ENCODE assay signal across 8 mouse cellular contexts in the genomic region with DNA sequence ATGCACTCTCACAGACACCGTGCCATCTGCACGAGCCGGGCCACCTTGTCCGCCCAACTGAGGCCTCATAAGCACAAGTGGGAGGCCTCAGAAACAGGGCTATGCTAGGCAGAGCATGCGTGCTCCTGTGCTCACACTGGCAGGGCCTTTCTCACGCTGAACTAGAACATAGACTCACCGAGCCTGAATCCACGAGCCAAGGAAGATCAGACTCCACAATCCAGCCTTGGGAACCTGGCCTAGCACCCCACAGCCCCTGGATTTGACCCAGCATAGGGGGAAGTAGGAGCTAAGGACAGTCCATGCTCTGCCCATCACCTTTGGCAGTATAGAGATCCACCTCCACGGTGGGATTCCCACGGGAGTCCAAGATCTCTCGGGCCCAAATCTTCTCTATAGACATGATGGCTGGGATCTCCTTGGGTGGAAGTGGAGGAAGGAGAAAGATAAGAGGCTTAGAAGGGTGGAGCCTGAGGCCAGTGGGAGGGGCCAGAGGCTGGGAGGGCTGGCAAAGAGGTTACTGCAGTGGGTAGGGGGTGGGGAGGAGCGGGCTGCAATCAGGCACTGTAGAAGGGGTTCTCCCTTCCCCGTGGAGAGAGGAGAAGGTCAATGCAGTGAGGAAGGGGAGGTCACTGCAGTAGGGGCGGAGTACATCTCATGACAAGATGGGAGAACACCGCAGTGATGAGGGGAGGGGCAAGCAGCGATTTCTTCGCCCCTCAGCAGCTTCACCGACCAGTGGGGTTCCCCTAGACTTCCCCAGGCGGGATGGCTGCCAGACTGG. TPM values are rescaled to one million over a fixed set of nuclear protein-coding genes. Genes with fewer than 3 reads are reported as not detected.
DNase-seq lines count a peak whose midpoint lies in the region; ATAC-seq and TF ChIP-seq lines count a peak whose summit lies in the region.

No protein-coding gene starts in this region.

- H3K4me2 ChIP-seq in kidney, postnatal 0 days (ENCODE audit: low read length) = peak overlapping the region; percentile 91
- H3K4me2 ChIP-seq in hindbrain, embryonic 12.5 days (replicated peaks) = peak overlapping the region; percentile 87

- H3K9ac ChIP-seq in kidney, postnatal 0 days (ENCODE audit: low read depth, low read length) = 0 out of 2 replicates have a peak overlapping the region, but pooled peaks have one; percentile 67
- H3K9ac ChIP-seq in ES-E14 (ENCODE audit: insufficient read depth, low read depth, low read length, poor library complexity, severe bottlenecking) = peak overlapping the region; percentile 15
- peak overlapping the region; percentile 23; the same call in 1 of the 2 replicates for H3K9ac ChIP-seq in hindbrain, embryonic 12.5 days

- TF ChIP-seq CTCF in kidney, postnatal 0 days (IDR thresholded peaks at IDR 0.05; ENCODE audit: low read depth) = no peak

- no peaks in the 10 kb centered on the region for H3K27me3 ChIP-seq in kidney, postnatal 0 days (ENCODE audit: insufficient read depth, low read length)
- H3K27me3 ChIP-seq in hindbrain, embryonic 12.5 days = peaks cover 54% of the 10 kb centered on the region

- 31% methylated on average over 19 of the region's 19 CpGs for WGBS in kidney, postnatal 0 days
- WGBS in hindbrain, embryonic 12.5 days = 22% methylated on average over 19 of the region's 19 CpGs
- 67% methylated on average over 19 of the region's 19 CpGs for WGBS in macrophage (ENCODE audit: missing documents)

- peaks cover 24% of the 10 kb centered on the region for H3K4me1 ChIP-seq in kidney, postnatal 0 days (replicated peaks; ENCODE audit: insufficient read depth, low read length)
- peaks cover 3 to 23% of the 10 kb centered on the region in 2 experiments for H3K4me1 ChIP-seq in ES-E14 (ENCODE audit: control insufficient read depth in 2 of 2, insufficient read depth in 2 of 2, low read length in 2 of 2, poor library complexity in 1 of 2)
- H3K4me1 ChIP-seq in hindbrain, embryonic 12.5 days = peaks cover 19% of the 10 kb centered on the region

- DNase-seq in kidney, postnatal 0 days (ENCODE audit: low spot score) = no peak
- DNase-seq in kidney, postnatal 14 days = no peak
- DNase-seq in ES-E14 (ENCODE audit: low read depth, low spot score) = peak; percentile 68
- peak; percentile 84 for DNase-seq in cerebellum, adult 9-11 months
- no peak for DNase-seq in ovary, adult 18-20 months (ENCODE audit: low spot score)
- no peak for DNase-seq in kidney, adult 9 months

- peak overlapping the region; percentile 56 for H3K4me3 ChIP-seq in kidney, postnatal 0 days (replicated peaks; ENCODE audit: low read depth, low read length)
- H3K4me3 ChIP-seq in ES-E14 (ENCODE audit: insufficient read depth in 1 of 2, low read depth in 1 of 2, low read length in 2 of 2, poor library complexity in 1 of 2, severe bottlenecking in 1 of 2) = peak overlapping the region; percentile 54 to 65
- peak overlapping the region; percentile 49 for H3K4me3 ChIP-seq in hindbrain, embryonic 12.5 days
- peak overlapping the region; percentile 36; the same call in 1 of the 2 replicates for H3K4me3 ChIP-seq in macrophage (ENCODE audit: inconsistent target)

- peak overlapping the region; percentile 47; the same call in 1 of the 2 replicates for H3K27ac ChIP-seq in kidney, postnatal 0 days
- H3K27ac ChIP-seq in ES-E14 (ENCODE audit: insufficient read depth, low read depth, low read length, poor library complexity, severe bottlenecking) (no peak overlapping the region), macrophage (no peak overlapping the region)
- no peak overlapping the region for H3K27ac ChIP-seq in hindbrain, embryonic 12.5 days

- ATAC-seq in kidney, postnatal 0 days (replicated peaks; ENCODE audit: low FRiP score, low read depth) = 0 out of 2 replicates have a peak, but pooled peaks have one; percentile 40
- ATAC-seq in hindbrain, embryonic 12.5 days (ENCODE audit: low FRiP score) = no peak

- H3K36me3 ChIP-seq in kidney, postnatal 0 days (ENCODE audit: insufficient read depth, low read length) = no peaks in the 10 kb centered on the region
- H3K36me3 ChIP-seq in ES-E14 (ENCODE audit: control insufficient read depth, insufficient read depth, low read length, poor library complexity, severe bottlenecking) (no peaks in the 10 kb centered on the region), macrophage (ENCODE audit: inconsistent target) (no peaks in the 10 kb centered on the region)
- no peaks in the 10 kb centered on the region for H3K36me3 ChIP-seq in hindbrain, embryonic 12.5 days

- no peaks in the 10 kb centered on the region for H3K9me3 ChIP-seq in kidney, postnatal 0 days (replicated peaks; ENCODE audit: low read length)
- H3K9me3 ChIP-seq in ES-E14 (ENCODE audit: control insufficient read depth, insufficient read depth, low read depth, low read length) = no peaks in the 10 kb centered on the region
- no peaks in the 10 kb centered on the region for H3K9me3 ChIP-seq in hindbrain, embryonic 12.5 days (replicated peaks)

- in situ Hi-C loops in ES-E14 (cut with MboI; ENCODE audit: low sequenced_read_pairs in 2 of 2, unreplicated experiment in 2 of 2) = no loop called here

- no peaks in the 10 kb centered on the region for H3K79me2 ChIP-seq in macrophage (ENCODE audit: inconsistent target)

TF ChIP-seq in ES-E14, 5 proteins besides CTCF, POLR2A, EP300 and RAD21:
- TF ChIP-seq ZC3H11A (IDR thresholded peaks at IDR 0.05; ENCODE audit: borderline replicate concordance, low read depth, low read length) (no peak), MAFK (IDR thresholded peaks at IDR 0.05; ENCODE audit: insufficient read depth, low read depth, low read length) (no peak), CHD2 (IDR thresholded peaks at IDR 0.05; ENCODE audit: low read depth, low read length) (no peak), HCFC1 (IDR thresholded peaks at IDR 0.05; ENCODE audit: borderline replicate concordance, insufficient read depth, low read length) (no peak), ZNF384 (IDR thresholded peaks at IDR 0.05; ENCODE audit: low read depth, low read length) (no peak)
TF ChIP-seq in ES-E14: peak in this region for 0.

RNA-seq across cellular contexts. Expression of a gene that starts 1.4 kb away (rescaled TPM):
- 7.6 TPM in 2 replicates for polyA plus RNA-seq in kidney, postnatal 0 days (2015; fragmentation: Nextera tagmentation; extraction: Ambion mirVana)
- total RNA-seq in ES-E14 (2012; rRNA removed) = 10.1 and 17.9 TPM in 2 replicates
- polyA plus RNA-seq in hindbrain, embryonic 12.5 days (2016; fragmentation: Nextera tagmentation; extraction: Ambion mirVana) = 18.7 and 19.6 TPM in 2 replicates
- total RNA-seq in macrophage (2018; cell fraction: chromatin; rRNA removed) = 100 to 1,000 TPM in 25 of 26 experiments, 10 to 100 TPM in 1; 81.3 to 737 (median 196) TPM
- total RNA-seq in macrophage (2018; cell fraction: cytosol; rRNA removed) = 10 to 100 TPM in 10 of 26 experiments, 1 to 10 TPM in 16; 4.9 to 24.9 (median 9.7) TPM
- total RNA-seq in macrophage (2018; cell fraction: nucleus; rRNA removed) = 100 to 1,000 TPM in 13 of 26 experiments, 10 to 100 TPM in 13; 45.0 to 295 (median 98.8) TPM
- 4.8 to 9.6 TPM (median 6.7 TPM) in 3 replicates for polyA plus RNA-seq in macrophage (2018)

RNA-seq across cellular contexts. Expression of a gene that starts 11.4 kb away (rescaled TPM):
- 0.43 and 0.59 TPM in 2 replicates for polyA plus RNA-seq in kidney, postnatal 0 days (2015; fragmentation: Nextera tagmentation; extraction: Ambion mirVana)
- 0.37 TPM in 1 of 2 replicates, not detected in the other for total RNA-seq in ES-E14 (2012; rRNA removed)
- 3.9 and 5.2 TPM in 2 replicates for polyA plus RNA-seq in hindbrain, embryonic 12.5 days (2016; fragmentation: Nextera tagmentation; extraction: Ambion mirVana)
- not detected for total RNA-seq in macrophage (2018; cell fraction: chromatin; rRNA removed)
- not detected for total RNA-seq in macrophage (2018; cell fraction: cytosol; rRNA removed)
- total RNA-seq in macrophage (2018; cell fraction: nucleus; rRNA removed) = under 1 TPM in 1 of 26 experiments, not detected in 25; 0.48 TPM
- not detected in 3 replicates for polyA plus RNA-seq in macrophage (2018)

RNA-seq across cellular contexts. Expression of a gene that starts 11.8 kb away (rescaled TPM):
- polyA plus RNA-seq in kidney, postnatal 0 days (2015; fragmentation: Nextera tagmentation; extraction: Ambion mirVana) = 13.0 and 13.7 TPM in 2 replicates
- 4.7 and 8.9 TPM in 2 replicates for total RNA-seq in ES-E14 (2012; rRNA removed)
- polyA plus RNA-seq in hindbrain, embryonic 12.5 days (2016; fragmentation: Nextera tagmentation; extraction: Ambion mirVana) = 20.3 and 20.6 TPM in 2 replicates
- total RNA-seq in macrophage (2018; cell fraction: chromatin; rRNA removed) = 10 to 100 TPM in 25 of 26 experiments, 1 to 10 TPM in 1; 6.9 to 45.0 (median 27.8) TPM
- 10 to 100 TPM; 20.9 to 33.9 (median 27.3) TPM for total RNA-seq in macrophage (2018; cell fraction: cytosol; rRNA removed)
- total RNA-seq in macrophage (2018; cell fraction: nucleus; rRNA removed) = 10 to 100 TPM; 13.0 to 48.5 (median 23.3) TPM
- polyA plus RNA-seq in macrophage (2018) = 17.0 to 35.6 TPM (median 21.7 TPM) in 3 replicates

RNA-seq across cellular contexts. Expression of a gene that starts 12.3 kb away (rescaled TPM):
- polyA plus RNA-seq in kidney, postnatal 0 days (2015; fragmentation: Nextera tagmentation; extraction: Ambion mirVana) = not detected in 2 replicates
- 0.13 TPM in 1 of 2 replicates, not detected in the other for total RNA-seq in ES-E14 (2012; rRNA removed)
- polyA plus RNA-seq in hindbrain, embryonic 12.5 days (2016; fragmentation: Nextera tagmentation; extraction: Ambion mirVana) = not detected in 2 replicates
- total RNA-seq in macrophage (2018; cell fraction: chromatin; rRNA removed) = 1 to 10 TPM in 1 of 26 experiments, not detected in 25; 2.2 TPM
- under 1 TPM in 7 of 26 experiments, not detected in 19; 0.10 to 0.44 (median 0.19) TPM for total RNA-seq in macrophage (2018; cell fraction: cytosol; rRNA removed)
- total RNA-seq in macrophage (2018; cell fraction: nucleus; rRNA removed) = under 1 TPM in 1 of 26 experiments, not detected in 25; 0.28 TPM
- not detected in 3 replicates for polyA plus RNA-seq in macrophage (2018)

RNA-seq across cellular contexts. Expression of a gene that starts 26.9 kb away (rescaled TPM):
- 549 and 600 TPM in 2 replicates for polyA plus RNA-seq in kidney, postnatal 0 days (2015; fragmentation: Nextera tagmentation; extraction: Ambion mirVana)
- 108 and 128 TPM in 2 replicates for total RNA-seq in ES-E14 (2012; rRNA removed)
- 519 and 565 TPM in 2 replicates for polyA plus RNA-seq in hindbrain, embryonic 12.5 days (2016; fragmentation: Nextera tagmentation; extraction: Ambion mirVana)
- total RNA-seq in macrophage (2018; cell fraction: chromatin; rRNA removed) = 10 to 100 TPM in 19 of 26 experiments, 1 to 10 TPM in 7; 5.5 to 46.1 (median 17.1) TPM
- 100 to 1,000 TPM; 123 to 226 (median 148) TPM for total RNA-seq in macrophage (2018; cell fraction: cytosol; rRNA removed)
- total RNA-seq in macrophage (2018; cell fraction: nucleus; rRNA removed) = 10 to 100 TPM; 14.9 to 66.2 (median 33.4) TPM
- polyA plus RNA-seq in macrophage (2018) = 43.6 to 99.2 TPM (median 63.8 TPM) in 3 replicates

Comparison
In these comparisons a context has a peak if more than half of its experiments do, and no peak if none do; other contexts are left out.
1. DNase-seq: peak in ES-E14 (single experiment) and cerebellum, adult 9-11 months (single experiment); none in kidney, postnatal 0 days (single experiment), kidney, postnatal 14 days (single experiment), ovary, adult 18-20 months (single experiment) and kidney, adult 9 months (single experiment).
2. H3K9ac ChIP-seq: peak in every context shown above with its lines; median percentile 67 in kidney, postnatal 0 days; 23 in hindbrain, embryonic 12.5 days; 15 in ES-E14.
3. Peak in every context shown above with its lines, with median percentiles within 50 percentile points of each other: H3K4me3 ChIP-seq.